Mouse (Mus musculus): ENCODE data around the gene Sema5a.

- no peak for TF ChIP-seq CTCF (IDR thresholded peaks at IDR 0.05; ENCODE audit: borderline replicate concordance, extremely low read depth, insufficient read depth, insufficient read length)
- TF ChIP-seq POLR2A (IDR thresholded peaks at IDR 0.05; ENCODE audit: borderline replicate concordance, extremely low read depth, insufficient read depth, insufficient read length, poor library complexity, severe bottlenecking): no peak
These were observed 14.9 kb downstream of the Sema5a start for GRCm38 (mm10) chr15:32259362-32260096.

All from brain, embryonic 14.5 days (tissue).